Mouse (Mus musculus) ES-Bruce4 (cell line): ENCODE data around the gene D630023F18Rik.

Source experiments
- CTCF ChIP-seq: IDR thresholded peaks from one replicate; pipeline ENCODE4 v1.8.1; 2011; ENCODE audit warnings: low read depth, low read length
- POLR2A ChIP-seq: IDR thresholded peaks from one replicate; pipeline ENCODE4 v1.8.1; 2011; ENCODE audit warnings: low read length; ENCODE audit not compliant: insufficient read depth

GRCm38 (mm10) chr1:65119438-65119837 lies 3.6 kb downstream of the D630023F18Rik start, which contains the start of gene Gm28845:
- TF ChIP-seq CTCF, result no peak
- TF ChIP-seq POLR2A, result no peak
